Mouse (Mus musculus) heart, embryonic 13.5 days (tissue): ENCODE results near the gene Alg14. TPM values are rescaled to one million over a fixed set of nuclear protein-coding genes. Genes with fewer than 3 reads are reported as not detected.

ENCODE experiments used
- polyA plus RNA-seq: library from polyadenylated mRNA; unstranded; fragments of >200 nt; fragmentation: Nextera tagmentation; extraction: Ambion mirVana; gene quantifications from 2 replicates; pipeline ENCODE4 v1.2.1, GENCODE M21; 2015

Alg14 gene
- polyA plus RNA-seq, 1 experiment from 2014 or later = 37.2 TPM

Other genes with a start within 250 kb of the Alg14 start
- 3.5 and 3.6 TPM in 2 replicates for gene Rwdd3, start 120.1 kb upstream of the Alg14 start, polyA plus RNA-seq
- gene Tmem56, start 8.7 kb upstream of the Alg14 start, polyA plus RNA-seq = 0.79 and 1.2 TPM in 2 replicates
- 400 and 416 TPM in 2 replicates for gene Cnn3, start 134.7 kb downstream of the Alg14 start, polyA plus RNA-seq
- gene Slc44a3, start 240.6 kb downstream of the Alg14 start, polyA plus RNA-seq = 1.0 and 1.1 TPM in 2 replicates